Mouse (Mus musculus): ENCODE data around the gene Tmem161a. TPM values are rescaled to one million over a fixed set of nuclear protein-coding genes. Genes with fewer than 3 reads are reported as not detected.

Gene Tmem161a
- total RNA-seq, 2 experiments from 2014 or later: 15.6 to 21.4 TPM

Other genes starting within 250 kb of the Tmem161a start
- 51.7 and 69.2 TPM in 2 replicates for gene Gatad2a, start 176.0 kb upstream of the Tmem161a start, total RNA-seq (2014; fragmentation: Nextera tagmentation)
- 47.5 and 58.2 TPM in 2 replicates for gene Gatad2a, start 176.0 kb upstream of the Tmem161a start, total RNA-seq (2017)
- gene Mau2, start 129.6 kb upstream of the Tmem161a start, total RNA-seq (2014; fragmentation: Nextera tagmentation): 29.9 and 34.9 TPM in 2 replicates
- gene Mau2, start 129.6 kb upstream of the Tmem161a start, total RNA-seq (2017): 27.3 and 29.0 TPM in 2 replicates
- gene Sugp1, start 129.5 kb upstream of the Tmem161a start, total RNA-seq (2014; fragmentation: Nextera tagmentation): 18.4 and 22.6 TPM in 2 replicates
- 24.3 and 26.0 TPM in 2 replicates for gene Sugp1, start 129.5 kb upstream of the Tmem161a start, total RNA-seq (2017)
- gene Tm6sf2, start 99.4 kb upstream of the Tmem161a start, total RNA-seq (2014; fragmentation: Nextera tagmentation): 3.9 TPM in 1 of 2 replicates, not detected in the other
- not detected in 2 replicates for gene Tm6sf2, start 99.4 kb upstream of the Tmem161a start, total RNA-seq (2017)
- not detected in 2 replicates for gene Hapln4, start 88.9 kb upstream of the Tmem161a start, total RNA-seq (2014; fragmentation: Nextera tagmentation)
- not detected in 2 replicates for gene Hapln4, start 88.9 kb upstream of the Tmem161a start, total RNA-seq (2017)
- gene Ncan, start 51.5 kb upstream of the Tmem161a start, total RNA-seq (2014; fragmentation: Nextera tagmentation): not detected in 2 replicates
- not detected in 2 replicates for gene Ncan, start 51.5 kb upstream of the Tmem161a start, total RNA-seq (2017)
- 37.0 and 64.5 TPM in 2 replicates for gene Nr2c2ap, start 41.0 kb upstream of the Tmem161a start, total RNA-seq (2014; fragmentation: Nextera tagmentation)
- gene Nr2c2ap, start 41.0 kb upstream of the Tmem161a start, total RNA-seq (2017): 8.7 and 9.4 TPM in 2 replicates
- 4.8 and 6.9 TPM in 2 replicates for gene Rfxank, start 33.2 kb upstream of the Tmem161a start, total RNA-seq (2014; fragmentation: Nextera tagmentation)
- gene Rfxank, start 33.2 kb upstream of the Tmem161a start, total RNA-seq (2017): 5.9 and 11.6 TPM in 2 replicates
- gene Borcs8, start 32.9 kb upstream of the Tmem161a start, total RNA-seq (2014; fragmentation: Nextera tagmentation): 26.6 and 53.7 TPM in 2 replicates
- 34.3 and 40.0 TPM in 2 replicates for gene Borcs8, start 32.9 kb upstream of the Tmem161a start, total RNA-seq (2017)
- not detected in 2 replicates for gene Mef2b, start 32.6 kb upstream of the Tmem161a start, total RNA-seq (2014; fragmentation: Nextera tagmentation)
- gene Mef2b, start 32.6 kb upstream of the Tmem161a start, total RNA-seq (2017): not detected in 2 replicates
- gene Slc25a42, start 39.9 kb downstream of the Tmem161a start, total RNA-seq (2014; fragmentation: Nextera tagmentation): 3.2 and 5.5 TPM in 2 replicates
- gene Slc25a42, start 39.9 kb downstream of the Tmem161a start, total RNA-seq (2017): 0.62 and 1.2 TPM in 2 replicates
- 62.5 and 68.0 TPM in 2 replicates for gene Sugp2, start 61.9 kb downstream of the Tmem161a start, total RNA-seq (2014; fragmentation: Nextera tagmentation)
- 26.0 and 56.4 TPM in 2 replicates for gene Sugp2, start 61.9 kb downstream of the Tmem161a start, total RNA-seq (2017)
- 4.9 and 6.9 TPM in 2 replicates for gene Armc6, start 62.1 kb downstream of the Tmem161a start, total RNA-seq (2014; fragmentation: Nextera tagmentation)
- 8.0 and 9.4 TPM in 2 replicates for gene Armc6, start 62.1 kb downstream of the Tmem161a start, total RNA-seq (2017)
- gene Homer3, start 110.5 kb downstream of the Tmem161a start, total RNA-seq (2014; fragmentation: Nextera tagmentation): 5.4 and 12.3 TPM in 2 replicates
- gene Homer3, start 110.5 kb downstream of the Tmem161a start, total RNA-seq (2017): 6.5 and 12.3 TPM in 2 replicates
- 45.9 and 66.8 TPM in 2 replicates for gene Ddx49, start 130.1 kb downstream of the Tmem161a start, total RNA-seq (2014; fragmentation: Nextera tagmentation)
- 139 and 177 TPM in 2 replicates for gene Ddx49, start 130.1 kb downstream of the Tmem161a start, total RNA-seq (2017)
- 209 and 240 TPM in 2 replicates for gene Cope, start 130.2 kb downstream of the Tmem161a start, total RNA-seq (2014; fragmentation: Nextera tagmentation)
- 132 and 155 TPM in 2 replicates for gene Cope, start 130.2 kb downstream of the Tmem161a start, total RNA-seq (2017)
- gene Cers1, start 143.4 kb downstream of the Tmem161a start, total RNA-seq (2014; fragmentation: Nextera tagmentation): not detected in 2 replicates
- gene Cers1, start 143.4 kb downstream of the Tmem161a start, total RNA-seq (2017): not detected in 2 replicates
- gene Gdf1, start 157.5 kb downstream of the Tmem161a start, total RNA-seq (2014; fragmentation: Nextera tagmentation): not detected in 2 replicates
- not detected in 2 replicates for gene Gdf1, start 157.5 kb downstream of the Tmem161a start, total RNA-seq (2017)
- gene Upf1, start 180.9 kb downstream of the Tmem161a start, total RNA-seq (2014; fragmentation: Nextera tagmentation): 30.6 and 33.7 TPM in 2 replicates
- gene Upf1, start 180.9 kb downstream of the Tmem161a start, total RNA-seq (2017): 24.2 and 30.8 TPM in 2 replicates
- 0.88 TPM in 1 of 2 replicates, not detected in the other for gene Comp, start 201.2 kb downstream of the Tmem161a start, total RNA-seq (2014; fragmentation: Nextera tagmentation)
- not detected in 2 replicates for gene Comp, start 201.2 kb downstream of the Tmem161a start, total RNA-seq (2017)